Mouse (Mus musculus) embryonic facial prominence, embryonic 15.5 days (tissue): Measurements from ENCODE around the gene Rnf150. TPM values are rescaled to one million over a fixed set of nuclear protein-coding genes. Genes with fewer than 3 reads are reported as not detected.

Source experiments
- ATAC-seq: fragments of 200-750 bp; cut with Nextera tagmentation; 2 replicates; pipeline ENCODE4 v1.8.0; 2017; ENCODE audit warnings: low read depth, moderate TSS enrichment; ENCODE audit not compliant: insufficient number of reproducible peaks, low FRiP score, low TSS enrichment
- H3K27ac ChIP-seq: fragments of 300-500 bp; sonication (generic); replicated peaks from 2 replicates; pipeline ENCODE4 v1.5.1; 2015; ENCODE audit warnings: mild to moderate bottlenecking, inconsistent platforms
- H3K27me3 ChIP-seq: fragments of 300-500 bp; sonication (generic); 2 replicates; pipeline ENCODE4 v1.6.1; 2015; ENCODE audit warnings: inconsistent platforms
- H3K36me3 ChIP-seq: fragments of 300-500 bp; sonication (generic); 2 replicates; pipeline ENCODE4 v1.6.1; 2015; ENCODE audit warnings: mild to moderate bottlenecking, inconsistent platforms
- H3K4me1 ChIP-seq: fragments of 300-500 bp; sonication (generic); 2 replicates; pipeline ENCODE4 v1.6.1; 2015; ENCODE audit warnings: inconsistent platforms
- H3K4me2 ChIP-seq: fragments of 300-500 bp; sonication (generic); replicated peaks from 2 replicates; pipeline ENCODE4 v1.6.1; 2015; ENCODE audit warnings: mild to moderate bottlenecking, inconsistent platforms
- H3K4me3 ChIP-seq: fragments of 300-500 bp; sonication (generic); replicated peaks from 2 replicates; pipeline ENCODE4 v1.5.1; 2015; ENCODE audit warnings: mild to moderate bottlenecking, inconsistent platforms
- H3K9ac ChIP-seq: fragments of 300-500 bp; sonication (generic); 2 replicates; pipeline ENCODE4 v1.6.1; 2015; ENCODE audit warnings: inconsistent platforms
- H3K9me3 ChIP-seq: fragments of 300-500 bp; sonication (generic); replicated peaks from 2 replicates; pipeline ENCODE4 v1.6.1; 2016; ENCODE audit warnings: inconsistent platforms
- WGBS: fragments of 180-500 bp; shearing (Covaris S2); methylation state at CpG from one replicate; pipeline ENCODE4 v1.1.7; 2015; 5-methylcytosine and 5-hydroxymethylcytosine counted together
- polyA plus RNA-seq: library from polyadenylated mRNA; unstranded; fragments of >200 nt; fragmentation: Nextera tagmentation; extraction: Ambion mirVana; gene quantifications from 2 replicates; pipeline ENCODE4 v1.2.1, GENCODE M21; 2015

Rnf150 gene
- polyA plus RNA-seq, 1 experiment from 2014 or later = 1.4 TPM

- peak overlapping the region; percentile 69 for H3K9ac ChIP-seq
- H3K36me3 ChIP-seq = no peaks in the 10 kb centered on the region
- peaks cover 15% of the 10 kb centered on the region for H3K4me1 ChIP-seq
- H3K4me3 ChIP-seq = peak overlapping the region; percentile 60
- peak overlapping the region; percentile 93 for H3K4me2 ChIP-seq
- WGBS = under 1% methylated on average over 78 of the region's 80 CpGs
- no peaks in the 10 kb centered on the region for H3K27me3 ChIP-seq
- peak; percentile 64 for ATAC-seq
- peak overlapping the region; percentile 71 for H3K27ac ChIP-seq
- no peaks in the 10 kb centered on the region for H3K9me3 ChIP-seq
Observed at GRCm38 (mm10) chr8:82863745-82864520, 777 bp downstream of the Rnf150 start.

- Histone ChIP-seq H3K27ac (0 out of 2 replicates have a peak overlapping the region, but pooled peaks have one; percentile 2), H3K36me3 (no peaks in the 10 kb centered on the region), H3K4me2 (peak overlapping the region; percentile 93), H3K9ac (peak overlapping the region; percentile 69), H3K4me1 (peaks cover 15% of the 10 kb centered on the region), H3K4me3 (peak overlapping the region; percentile 60), H3K27me3 (no peaks in the 10 kb centered on the region), H3K9me3 (no peaks in the 10 kb centered on the region)
- ATAC-seq = peak; percentile 39
- WGBS = 0% methylated on average over 10 of the region's 10 CpGs
Observed at GRCm38 (mm10) chr8:82864521-82864818, 1.3 kb downstream of the Rnf150 start.

DNA sequence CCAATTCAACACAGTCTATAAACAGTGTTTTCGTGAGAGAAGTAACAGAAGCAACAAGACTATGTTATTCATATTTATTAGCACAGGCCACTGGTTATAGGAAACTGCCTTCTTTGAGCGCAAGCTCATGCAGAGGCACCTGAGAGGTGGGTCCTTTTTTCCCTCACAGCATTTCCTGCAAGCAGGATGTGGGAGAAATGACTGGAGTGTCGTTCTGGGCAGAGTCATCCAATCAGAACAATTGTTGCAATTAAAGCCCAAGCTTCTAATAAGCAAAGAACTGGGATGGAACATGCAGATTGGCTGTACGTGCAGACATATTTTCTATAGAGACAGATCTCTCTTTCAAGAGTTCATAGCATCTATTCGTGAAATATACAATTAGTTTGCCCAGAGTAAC lies 2.1 kb downstream of the Rnf150 start:
- Histone ChIP-seq H3K9me3 (no peaks in the 10 kb centered on the region), H3K4me3 (peak overlapping the region; percentile 60), H3K27ac (no peak overlapping the region), H3K4me1 (peaks cover 15% of the 10 kb centered on the region), H3K27me3 (no peaks in the 10 kb centered on the region), H3K4me2 (peak overlapping the region; percentile 93), H3K9ac (no peak overlapping the region), H3K36me3 (no peaks in the 10 kb centered on the region)
- WGBS = 24% methylated on average over 5 of the region's 5 CpGs
- ATAC-seq = no peak

- no peaks in the 10 kb centered on the region for H3K9me3 ChIP-seq
- no peak overlapping the region; the same call in 1 of the 2 replicates for H3K4me2 ChIP-seq
- peaks cover 20% of the 10 kb centered on the region for H3K4me1 ChIP-seq
- H3K27me3 ChIP-seq = no peaks in the 10 kb centered on the region
- ATAC-seq = no peak
- no peak overlapping the region for H3K9ac ChIP-seq
- no peak overlapping the region for H3K27ac ChIP-seq
- H3K36me3 ChIP-seq = no peaks in the 10 kb centered on the region
- H3K4me3 ChIP-seq = no peak overlapping the region
- WGBS = 21% methylated on average over 1 of the region's 1 CpGs
Observed at GRCm38 (mm10) chr8:82866251-82866650, 3.1 kb downstream of the Rnf150 start.

DNA sequence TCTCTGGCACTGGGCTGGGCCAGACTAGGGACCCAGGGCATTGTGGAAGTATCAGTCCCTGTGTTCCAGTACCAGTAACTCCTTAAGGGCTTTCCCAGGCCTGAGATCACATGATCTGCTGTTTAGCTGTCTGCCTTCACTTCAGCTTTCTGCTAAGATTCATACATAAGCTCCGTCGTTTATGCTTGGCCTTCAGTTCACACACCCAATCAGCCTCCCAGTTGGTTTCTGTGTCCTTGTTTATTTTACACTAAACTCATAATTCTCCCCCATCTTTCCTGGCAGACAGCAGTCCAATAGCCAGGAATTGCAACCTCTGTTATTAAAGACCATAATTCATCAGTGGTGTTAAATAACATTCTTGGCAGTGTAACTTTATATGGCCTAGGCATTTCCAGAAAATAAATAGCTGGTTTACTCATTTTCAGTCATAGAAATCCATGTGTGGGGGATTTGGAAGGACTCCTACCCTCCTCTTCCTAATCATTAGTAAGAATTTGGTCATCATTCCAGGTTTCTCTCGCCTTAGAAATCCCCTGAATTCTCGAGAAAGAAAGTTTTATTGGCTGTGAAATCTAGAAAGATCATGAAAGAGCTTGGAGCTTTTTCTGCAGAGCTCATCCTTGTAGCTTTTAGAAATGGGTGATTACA lies 7.8 kb downstream of the Rnf150 start:
- no peak for ATAC-seq
- Histone ChIP-seq H3K4me3 (no peak overlapping the region), H3K36me3 (no peaks in the 10 kb centered on the region), H3K4me2 (no peak overlapping the region), H3K27ac (no peak overlapping the region), H3K9ac (no peak overlapping the region), H3K9me3 (no peaks in the 10 kb centered on the region), H3K27me3 (no peaks in the 10 kb centered on the region), H3K4me1 (peaks cover 9% of the 10 kb centered on the region; the same call in 1 of the 2 replicates)
- 54% methylated on average over 4 of the region's 4 CpGs for WGBS

DNA sequence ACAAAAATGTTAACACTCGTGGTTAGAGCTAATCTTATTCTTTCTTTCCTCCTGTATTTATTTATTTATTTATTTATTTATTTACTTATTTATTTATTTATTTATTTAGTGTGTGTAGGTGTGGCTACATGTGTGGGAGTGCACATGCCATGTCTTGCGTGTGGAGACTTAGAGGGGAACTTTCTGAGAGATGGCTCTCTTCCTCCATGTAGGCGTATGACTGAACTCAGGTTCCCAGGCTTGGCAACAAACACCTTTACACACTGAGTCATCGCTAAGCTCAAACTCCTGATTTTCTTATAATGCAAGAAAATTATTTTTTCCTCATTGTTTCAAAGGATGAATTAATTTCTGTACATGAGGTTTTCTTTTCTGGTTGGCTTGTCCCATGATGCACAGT lies 8.8 kb downstream of the Rnf150 start:
- no peaks in the 10 kb centered on the region for H3K9me3 ChIP-seq
- no peak overlapping the region for H3K9ac ChIP-seq
- no peak for ATAC-seq
- no peak overlapping the region for H3K4me3 ChIP-seq
- no peaks in the 10 kb centered on the region for H3K36me3 ChIP-seq
- H3K27me3 ChIP-seq = no peaks in the 10 kb centered on the region
- no peak overlapping the region for H3K4me2 ChIP-seq
- H3K4me1 ChIP-seq = 0 out of 2 replicates have a peak, but pooled peaks cover 5% of the 10 kb centered on the region
- WGBS = 81% methylated on average over 4 of the region's 4 CpGs
- no peak overlapping the region for H3K27ac ChIP-seq

GRCm38 (mm10) chr8:82874102-82874501 lies 10.9 kb downstream of the Rnf150 start:
- WGBS = 83% methylated on average over 2 of the region's 2 CpGs
- H3K9me3 ChIP-seq = no peaks in the 10 kb centered on the region
- no peak overlapping the region for H3K4me2 ChIP-seq
- H3K4me1 ChIP-seq = 0 out of 2 replicates have a peak, but pooled peaks cover 5% of the 10 kb centered on the region
- no peak overlapping the region for H3K4me3 ChIP-seq
- H3K27ac ChIP-seq = no peak overlapping the region
- no peak for ATAC-seq
- H3K27me3 ChIP-seq = no peaks in the 10 kb centered on the region
- H3K36me3 ChIP-seq = no peaks in the 10 kb centered on the region
- H3K9ac ChIP-seq = no peak overlapping the region

GRCm38 (mm10) chr8:82875135-82875534 lies 12.0 kb downstream of the Rnf150 start:
- Histone ChIP-seq H3K4me1 (0 out of 2 replicates have a peak, but pooled peaks cover 5% of the 10 kb centered on the region), H3K9me3 (no peaks in the 10 kb centered on the region), H3K4me3 (no peak overlapping the region), H3K9ac (no peak overlapping the region), H3K27ac (no peak overlapping the region), H3K27me3 (no peaks in the 10 kb centered on the region), H3K36me3 (no peaks in the 10 kb centered on the region), H3K4me2 (no peak overlapping the region)
- no peak for ATAC-seq
- WGBS = 55% methylated on average over 7 of the region's 7 CpGs

DNA sequence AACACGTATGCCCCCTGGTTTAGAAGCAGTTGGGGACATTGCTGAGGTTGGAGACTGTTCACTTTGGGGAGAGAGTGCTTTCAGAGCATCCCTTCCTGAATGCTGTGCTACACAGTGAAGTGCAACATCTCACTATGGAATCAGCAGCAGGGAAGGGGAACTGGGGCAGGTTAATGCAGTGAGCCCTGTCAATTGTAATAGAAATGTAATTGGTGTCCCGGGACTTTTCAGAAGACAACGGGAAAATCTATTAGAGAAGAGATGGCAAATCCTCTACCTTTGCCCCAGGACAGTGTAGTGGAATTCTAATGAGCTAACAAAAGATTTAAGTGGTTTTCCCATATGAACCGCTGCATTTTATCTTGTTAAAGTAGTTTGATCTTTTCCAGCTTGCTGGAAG lies 21.3 kb downstream of the Rnf150 start:
- Histone ChIP-seq H3K27me3 (no peaks in the 10 kb centered on the region), H3K9ac (no peak overlapping the region), H3K27ac (no peak overlapping the region), H3K36me3 (no peaks in the 10 kb centered on the region), H3K4me3 (no peak overlapping the region), H3K4me2 (no peak overlapping the region), H3K4me1 (no peaks in the 10 kb centered on the region), H3K9me3 (no peaks in the 10 kb centered on the region)
- ATAC-seq = no peak
- WGBS = 58% methylated on average over 4 of the region's 4 CpGs

GRCm38 (mm10) chr8:82887234-82887633 lies 24.1 kb downstream of the Rnf150 start:
- no peak for ATAC-seq
- Histone ChIP-seq H3K4me2 (no peak overlapping the region), H3K4me1 (no peaks in the 10 kb centered on the region), H3K9me3 (no peaks in the 10 kb centered on the region), H3K27ac (no peak overlapping the region), H3K9ac (no peak overlapping the region), H3K4me3 (no peak overlapping the region), H3K36me3 (no peaks in the 10 kb centered on the region), H3K27me3 (no peaks in the 10 kb centered on the region)
- 79% methylated on average over 4 of the region's 4 CpGs for WGBS

- no peaks in the 10 kb centered on the region for H3K9me3 ChIP-seq
- 76% methylated on average over 10 of the region's 10 CpGs for WGBS
Observed at GRCm38 (mm10) chr8:82889062-82889720, 26.0 kb downstream of the Rnf150 start.

More at GRCm38 (mm10) chr8:82889062-82889720, 26.0 kb downstream of the Rnf150 start:
- ATAC-seq = no peak
- no peak overlapping the region for H3K4me3 ChIP-seq
- no peak overlapping the region for H3K27ac ChIP-seq
- H3K36me3 ChIP-seq = no peaks in the 10 kb centered on the region
- no peak overlapping the region for H3K4me2 ChIP-seq
- H3K4me1 ChIP-seq = no peaks in the 10 kb centered on the region
- no peak overlapping the region for H3K9ac ChIP-seq
- H3K27me3 ChIP-seq = no peaks in the 10 kb centered on the region
